Mouse (Mus musculus): Measurements from ENCODE around the gene Wnt5b. TPM values are rescaled to one million over a fixed set of nuclear protein-coding genes. Genes with fewer than 3 reads are reported as not detected.

Gene Wnt5b
- total and polyA plus RNA-seq, 2 experiments from 2014 or later = 3.6 to 4.7 TPM

DNA sequence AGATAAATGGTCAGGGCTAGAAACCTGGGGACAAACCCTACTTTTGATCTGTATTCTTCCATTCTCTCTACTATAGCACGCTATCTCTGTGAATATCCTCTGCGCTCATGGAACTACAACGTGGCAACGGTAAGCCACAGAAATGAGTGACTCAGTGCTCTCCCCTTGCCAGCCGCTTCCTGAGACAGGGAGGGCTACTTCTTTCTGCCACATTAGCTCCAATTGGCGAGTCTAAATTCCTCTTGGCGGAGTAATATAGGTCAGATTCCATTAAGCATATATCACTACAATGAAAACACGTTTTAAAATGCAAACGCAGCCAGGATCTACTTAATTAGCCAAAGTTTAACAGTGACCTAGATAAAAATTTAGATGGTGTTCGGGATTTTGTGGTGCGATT is 31.4 kb downstream of the Wnt5b start:
- DNase-seq (ENCODE audit: low spot score) (no peak), ATAC-seq (no peak)
- WGBS = 78% methylated on average over 11 of the region's 11 CpGs
- Histone ChIP-seq H3K27me3 (ENCODE audit: insufficient read depth, low read length) (no peaks in the 10 kb centered on the region), H3K4me3 (ENCODE audit: low read length) (no peak overlapping the region), H3K4me2 (ENCODE audit: low read depth, low read length) (no peak overlapping the region), H3K9me3 (ENCODE audit: low read length) (no peaks in the 10 kb centered on the region), H3K27ac (no peak overlapping the region), H3K4me1 (ENCODE audit: insufficient read depth, low read length) (no peaks in the 10 kb centered on the region), H3K36me3 (ENCODE audit: insufficient read depth, low read length) (no peaks in the 10 kb centered on the region), H3K9ac (replicated peaks; ENCODE audit: low read length) (no peak overlapping the region)
- no peak for TF ChIP-seq CTCF (IDR thresholded peaks at IDR 0.05; ENCODE audit: low read depth)

DNA sequence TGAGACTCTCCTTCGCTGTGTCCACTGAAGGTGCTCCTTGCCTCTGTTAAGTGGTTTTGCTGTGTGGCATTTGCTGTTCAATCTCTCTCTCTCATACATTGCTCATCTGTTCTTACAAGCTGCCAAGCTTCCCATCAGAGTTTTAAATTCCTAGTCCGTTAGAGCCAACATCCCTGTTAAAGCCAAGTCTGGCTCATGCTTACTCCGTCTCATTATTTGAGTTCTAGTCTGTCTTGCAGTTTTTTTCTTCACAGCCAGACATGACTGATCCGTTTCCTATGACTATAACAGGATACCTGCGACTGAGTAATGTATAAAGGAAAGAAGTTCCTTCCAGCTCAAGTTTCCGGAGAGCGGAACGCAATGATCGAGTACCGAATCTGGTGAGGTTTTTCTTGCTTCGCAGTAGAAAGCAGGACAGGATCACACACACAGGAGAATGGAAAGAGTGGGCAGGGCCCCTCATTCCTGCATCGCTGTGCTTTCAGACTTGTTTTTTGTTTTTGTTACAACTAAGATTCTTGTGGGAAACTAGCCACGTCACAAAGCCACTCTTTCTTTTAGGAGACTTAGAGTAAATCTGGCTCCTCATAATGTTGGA is 34.6 kb downstream of the Wnt5b start:
- no peak overlapping the region for H3K4me2 ChIP-seq (ENCODE audit: low read depth, low read length)
- H3K9me3 ChIP-seq (ENCODE audit: low read length) = no peaks in the 10 kb centered on the region
- H3K4me1 ChIP-seq (ENCODE audit: insufficient read depth, low read length) = no peaks in the 10 kb centered on the region
- no peak overlapping the region for H3K27ac ChIP-seq
- no peak overlapping the region for H3K4me3 ChIP-seq (ENCODE audit: low read length)
- no peaks in the 10 kb centered on the region for H3K36me3 ChIP-seq (ENCODE audit: insufficient read depth, low read length)
- no peak for TF ChIP-seq CTCF (IDR thresholded peaks at IDR 0.05; ENCODE audit: low read depth)
- no peaks in the 10 kb centered on the region for H3K27me3 ChIP-seq (ENCODE audit: insufficient read depth, low read length)
- no peak overlapping the region for H3K9ac ChIP-seq (replicated peaks; ENCODE audit: low read length)
- ATAC-seq = no peak
- 86% methylated on average over 13 of the region's 13 CpGs for WGBS
- no peak for DNase-seq (ENCODE audit: low spot score)

DNA sequence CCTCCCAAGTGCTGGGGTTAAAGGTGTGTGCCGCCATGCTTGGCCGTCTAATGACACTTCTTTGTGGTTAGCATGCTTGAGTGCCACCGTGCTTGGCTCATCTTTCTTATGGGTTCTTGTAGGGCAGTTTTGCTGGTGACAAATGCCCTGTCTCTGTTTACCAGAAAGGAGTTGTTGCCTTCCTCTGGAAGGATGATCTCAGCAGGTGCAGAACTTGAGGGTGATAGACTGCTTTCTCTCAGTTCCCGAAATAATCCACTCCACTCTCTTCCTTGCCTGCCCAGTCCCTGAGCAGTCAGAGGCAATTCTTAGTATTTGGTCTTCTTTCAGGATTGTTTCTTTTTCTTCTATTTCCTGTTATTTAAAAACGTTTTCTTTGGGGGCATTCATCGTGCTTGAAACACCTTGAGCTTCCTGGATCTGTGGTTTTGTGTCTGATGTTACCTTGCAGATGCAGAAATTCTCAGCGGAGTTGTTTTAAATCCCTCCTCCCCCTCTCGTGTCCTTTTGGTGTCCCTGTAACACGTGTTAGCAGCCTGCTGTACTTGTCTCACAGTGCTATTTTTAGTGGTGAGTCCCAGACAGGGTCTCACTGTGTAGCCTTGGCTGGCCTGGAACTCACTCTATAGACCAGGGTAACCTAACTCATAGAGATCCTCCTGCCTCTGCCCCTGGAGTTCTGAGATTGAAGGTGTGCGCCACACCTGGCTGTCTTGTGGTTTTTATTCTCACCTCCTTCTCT is 35.3 kb downstream of the Wnt5b start:
- no peak for DNase-seq (ENCODE audit: low spot score)
- H3K9ac ChIP-seq (replicated peaks; ENCODE audit: low read length) = no peak overlapping the region

DNA sequence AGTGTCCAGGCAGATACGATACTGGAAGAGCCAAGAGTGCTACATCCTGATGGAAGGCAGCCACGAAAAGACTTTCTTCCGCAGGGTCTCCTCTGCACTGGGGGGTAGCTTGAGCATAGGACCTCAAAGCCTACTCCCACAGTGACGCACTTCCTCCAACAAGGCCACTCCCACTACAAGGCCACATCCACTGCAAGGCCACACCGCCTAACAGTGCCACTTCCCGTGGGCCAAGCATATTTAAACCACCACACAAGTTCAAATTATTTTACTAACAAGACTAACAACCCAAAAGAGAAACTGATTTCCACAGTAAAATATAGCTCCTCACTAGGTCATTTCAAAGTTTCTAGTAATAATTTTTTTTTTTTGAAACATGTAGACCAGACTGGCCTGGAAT is 35.9 kb downstream of the Wnt5b start:
- Histone ChIP-seq H3K36me3 (ENCODE audit: insufficient read depth, low read length) (no peaks in the 10 kb centered on the region), H3K27me3 (ENCODE audit: insufficient read depth, low read length) (no peaks in the 10 kb centered on the region), H3K4me3 (ENCODE audit: low read length) (no peak overlapping the region), H3K4me2 (ENCODE audit: low read depth, low read length) (no peak overlapping the region), H3K27ac (no peak overlapping the region), H3K9ac (replicated peaks; ENCODE audit: low read length) (no peak overlapping the region), H3K9me3 (ENCODE audit: low read length) (no peaks in the 10 kb centered on the region), H3K4me1 (ENCODE audit: insufficient read depth, low read length) (no peaks in the 10 kb centered on the region)
- TF ChIP-seq CTCF (IDR thresholded peaks at IDR 0.05; ENCODE audit: low read depth) = no peak
- ATAC-seq = no peak
- DNase-seq (ENCODE audit: low spot score) = no peak
- WGBS = 97% methylated on average over 6 of the region's 6 CpGs

More for the DNA sequence above, 35.3 kb downstream of the Wnt5b start:
- H3K36me3 ChIP-seq (ENCODE audit: insufficient read depth, low read length) = no peaks in the 10 kb centered on the region
- H3K4me1 ChIP-seq (ENCODE audit: insufficient read depth, low read length) = no peaks in the 10 kb centered on the region
- no peaks in the 10 kb centered on the region for H3K27me3 ChIP-seq (ENCODE audit: insufficient read depth, low read length)
- no peak for TF ChIP-seq CTCF (IDR thresholded peaks at IDR 0.05; ENCODE audit: low read depth)
- H3K4me3 ChIP-seq (ENCODE audit: low read length) = no peak overlapping the region
- H3K27ac ChIP-seq = no peak overlapping the region
- 78% methylated on average over 10 of the region's 10 CpGs for WGBS
- H3K9me3 ChIP-seq (ENCODE audit: low read length) = no peaks in the 10 kb centered on the region
- H3K4me2 ChIP-seq (ENCODE audit: low read depth, low read length) = no peak overlapping the region
- no peak for ATAC-seq

DNA sequence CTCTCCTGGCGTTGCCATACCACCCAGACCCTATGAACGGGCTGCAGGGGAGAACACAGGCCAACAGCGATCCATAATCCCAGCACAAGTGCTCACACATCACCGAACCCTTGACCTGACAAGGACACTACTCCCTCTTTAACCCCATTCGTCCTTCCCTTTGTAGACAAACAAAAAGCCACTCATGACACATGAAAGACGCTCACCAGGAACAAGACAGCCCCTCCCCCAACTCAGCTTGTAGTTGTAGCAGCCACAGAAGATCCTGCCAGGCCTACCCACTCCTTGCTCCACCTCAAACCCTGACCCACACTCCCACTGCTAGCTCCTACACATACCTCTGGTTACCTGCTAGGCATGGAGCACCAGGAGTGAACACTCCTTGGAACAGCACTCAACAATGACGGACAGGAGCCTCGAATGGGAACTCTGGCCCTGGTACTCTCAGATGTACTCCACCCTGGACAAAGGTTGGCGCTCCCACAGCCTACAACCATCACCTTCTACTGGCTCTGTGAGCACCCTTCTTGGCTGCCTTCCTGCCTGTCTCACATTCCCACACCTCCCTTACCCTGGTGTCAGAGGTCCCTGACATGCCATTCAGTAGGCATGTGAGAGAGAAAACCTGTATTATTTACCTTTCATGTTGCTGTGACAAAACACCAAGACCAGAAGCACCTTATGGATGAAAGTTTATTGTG is 38.5 kb downstream of the Wnt5b start:
- DNase-seq (ENCODE audit: low spot score) (no peak), ATAC-seq (no peak)
- H3K4me3 ChIP-seq (ENCODE audit: low read length) = no peak overlapping the region
- no peak overlapping the region for H3K9ac ChIP-seq (replicated peaks; ENCODE audit: low read length)
- TF ChIP-seq CTCF (IDR thresholded peaks at IDR 0.05; ENCODE audit: low read depth) = no peak
- no peaks in the 10 kb centered on the region for H3K27me3 ChIP-seq (ENCODE audit: insufficient read depth, low read length)
- no peaks in the 10 kb centered on the region for H3K9me3 ChIP-seq (ENCODE audit: low read length)
- H3K4me1 ChIP-seq (ENCODE audit: insufficient read depth, low read length) = no peaks in the 10 kb centered on the region
- H3K27ac ChIP-seq = no peak overlapping the region
- no peak overlapping the region for H3K4me2 ChIP-seq (ENCODE audit: low read depth, low read length)
- 56% methylated on average over 9 of the region's 9 CpGs for WGBS
- no peaks in the 10 kb centered on the region for H3K36me3 ChIP-seq (ENCODE audit: insufficient read depth, low read length)

DNA sequence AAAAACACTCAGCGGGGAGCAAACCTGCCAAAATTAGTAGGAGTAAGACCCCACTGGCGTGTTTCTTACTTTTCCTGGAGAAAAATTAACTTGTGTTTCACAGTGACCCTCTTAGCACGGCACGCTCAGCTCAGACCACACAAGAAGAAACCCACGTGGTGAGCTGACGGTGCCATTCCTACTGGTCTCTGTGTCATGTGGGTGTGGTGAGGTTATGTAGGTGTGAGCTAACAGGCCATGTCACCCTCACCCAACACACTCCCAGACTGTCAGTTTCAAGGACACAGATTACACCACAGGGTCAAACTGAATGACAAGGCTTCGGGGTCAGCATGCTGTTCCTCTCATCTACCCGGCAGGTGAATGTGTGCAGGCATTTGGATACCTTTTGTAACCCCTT is 39.4 kb downstream of the Wnt5b start:
- no peak for TF ChIP-seq CTCF (IDR thresholded peaks at IDR 0.05; ENCODE audit: low read depth)
- no peak overlapping the region for H3K9ac ChIP-seq (replicated peaks; ENCODE audit: low read length)
- DNase-seq (ENCODE audit: low spot score) (no peak), ATAC-seq (no peak)
- no peak overlapping the region for H3K27ac ChIP-seq
- no peaks in the 10 kb centered on the region for H3K4me1 ChIP-seq (ENCODE audit: insufficient read depth, low read length)
- H3K4me2 ChIP-seq (ENCODE audit: low read depth, low read length) = no peak overlapping the region
- 85% methylated on average over 8 of the region's 8 CpGs for WGBS
- no peaks in the 10 kb centered on the region for H3K27me3 ChIP-seq (ENCODE audit: insufficient read depth, low read length)
- H3K4me3 ChIP-seq (ENCODE audit: low read length) = no peak overlapping the region
- H3K36me3 ChIP-seq (ENCODE audit: insufficient read depth, low read length) = no peaks in the 10 kb centered on the region
- no peaks in the 10 kb centered on the region for H3K9me3 ChIP-seq (ENCODE audit: low read length)

All from hindbrain, postnatal 0 days (tissue).